8 mouse cellular contexts compared by ENCODE assay signal in genomic region chr4:134914122-134914863, GRCm38 (mm10). TPM values are rescaled to one million over a fixed set of nuclear protein-coding genes. Genes with fewer than 3 reads are reported as not detected.
DNase-seq lines count a peak whose midpoint lies in the region; ATAC-seq lines count a peak whose summit lies in the region.

No protein-coding gene starts in this region.

- WGBS in limb, embryonic 12.5 days, result under 1% methylated on average over 43 of the region's 43 CpGs

- peaks cover 19% of the 10 kb centered on the region for H3K4me1 ChIP-seq in limb, embryonic 12.5 days (replicated peaks)

- H3K36me3 ChIP-seq in limb, embryonic 12.5 days, result peaks cover 24% of the 10 kb centered on the region

- H3K4me2 ChIP-seq in limb, embryonic 12.5 days, result peak overlapping the region; percentile 72

- peak overlapping the region; percentile 92 for H3K4me3 ChIP-seq in limb, embryonic 12.5 days (replicated peaks)

- peak overlapping the region; percentile 95 for H3K27ac ChIP-seq in limb, embryonic 12.5 days

- DNase-seq in embryo, embryonic 10.5 days (ENCODE audit: low spot score), result peak; percentile 30
- DNase-seq in embryo, embryonic 10 days (ENCODE audit: low spot score), result no peak
- peak; percentile 39 for DNase-seq in 3T3-L1 (ENCODE audit: low read depth, low spot score)
- peak; percentile 36 for DNase-seq in naive thymus-derived CD4-positive, alpha-beta T cell, adult 2 months (ENCODE audit: low read depth)
- DNase-seq in thymus, adult 18-20 months, result no peak
- DNase-seq in urinary bladder, postnatal 36 days (ENCODE audit: low spot score in 2 of 2), result no peak

- H3K9me3 ChIP-seq in limb, embryonic 12.5 days, result peaks cover 4% of the 10 kb centered on the region; the same call in 1 of the 2 replicates

- peak; percentile 52 for ATAC-seq in erythroblast, adult 5-6 weeks (replicated peaks; ENCODE audit: low FRiP score, poor library complexity, severe bottlenecking)
- ATAC-seq in limb, embryonic 12.5 days (ENCODE audit: insufficient number of reproducible peaks, insufficient read depth, low FRiP score, low TSS enrichment, low read depth), result peak; percentile 38; the same call in 1 of the 2 replicates

- H3K9ac ChIP-seq in limb, embryonic 12.5 days (replicated peaks), result peak overlapping the region; percentile 94

- no peaks in the 10 kb centered on the region for H3K27me3 ChIP-seq in limb, embryonic 12.5 days

RNA-seq across cellular contexts. Expression of gene Tmem50a, which starts 0.5 kb away (rescaled TPM):
- total RNA-seq in erythroblast, adult 5-6 weeks (2015; ENCODE audit: low replicate concordance), result 150 and 151 TPM in 2 replicates
- total RNA-seq in erythroblast, adult 5-6 weeks (2017; ENCODE audit: low replicate concordance), result 200 and 208 TPM in 2 replicates
- polyA plus RNA-seq in limb, embryonic 12.5 days (2016; fragmentation: Nextera tagmentation; extraction: Ambion mirVana), result 156 and 159 TPM in 2 replicates

RNA-seq across cellular contexts. Expression of gene Rsrp1, which starts 9.1 kb away (rescaled TPM):
- 2,585 and 2,588 TPM in 2 replicates for total RNA-seq in erythroblast, adult 5-6 weeks (2015; ENCODE audit: low replicate concordance)
- total RNA-seq in erythroblast, adult 5-6 weeks (2017; ENCODE audit: low replicate concordance), result 1,104 and 1,368 TPM in 2 replicates
- polyA plus RNA-seq in limb, embryonic 12.5 days (2016; fragmentation: Nextera tagmentation; extraction: Ambion mirVana), result 510 and 528 TPM in 2 replicates

RNA-seq across cellular contexts. Expression of gene Syf2, which starts 16.4 kb away (rescaled TPM):
- total RNA-seq in erythroblast, adult 5-6 weeks (2015; ENCODE audit: low replicate concordance), result 103 and 110 TPM in 2 replicates
- 291 and 294 TPM in 2 replicates for total RNA-seq in erythroblast, adult 5-6 weeks (2017; ENCODE audit: low replicate concordance)
- polyA plus RNA-seq in limb, embryonic 12.5 days (2016; fragmentation: Nextera tagmentation; extraction: Ambion mirVana), result 72.9 and 73.8 TPM in 2 replicates

RNA-seq across cellular contexts. Expression of gene Rhd, which starts 50.0 kb away (rescaled TPM):
- total RNA-seq in erythroblast, adult 5-6 weeks (2015; ENCODE audit: low replicate concordance), result 408 and 436 TPM in 2 replicates
- 820 and 839 TPM in 2 replicates for total RNA-seq in erythroblast, adult 5-6 weeks (2017; ENCODE audit: low replicate concordance)
- polyA plus RNA-seq in limb, embryonic 12.5 days (2016; fragmentation: Nextera tagmentation; extraction: Ambion mirVana), result 7.8 TPM in 2 replicates

Comparison
In these comparisons a context has a peak if more than half of its experiments do, and no peak if none do; other contexts are left out.
1. DNase-seq: peak in embryo, embryonic 10.5 days (single experiment), 3T3-L1 (single experiment) and naive thymus-derived CD4-positive, alpha-beta T cell, adult 2 months (single experiment); none in embryo, embryonic 10 days (single experiment), thymus, adult 18-20 months (0 of 2) and urinary bladder, postnatal 36 days (0 of 2).